Mouse (Mus musculus) stomach, embryonic 16.5 days (tissue): ENCODE results near the gene Rpl15. TPM values are rescaled to one million over a fixed set of nuclear protein-coding genes. Genes with fewer than 3 reads are reported as not detected.

Experiments used
- ATAC-seq: fragments of 200-750 bp; cut with Nextera tagmentation; 2 replicates; pipeline ENCODE4 v1.8.0; 2017; ENCODE audit warnings: moderate number of reproducible peaks, moderate TSS enrichment; ENCODE audit not compliant: insufficient read depth, low FRiP score
- H3K27ac ChIP-seq: fragments of 300-500 bp; sonication (generic); 2 replicates; pipeline ENCODE4 v1.5.1; 2014; ENCODE audit warnings: low read length
- H3K27me3 ChIP-seq: fragments of 300-500 bp; sonication (generic); 2 replicates; pipeline ENCODE4 v1.6.1; 2014; ENCODE audit warnings: low read length, control low read depth, mixed read lengths; ENCODE audit not compliant: control insufficient read depth, insufficient read depth
- H3K36me3 ChIP-seq: fragments of 300-500 bp; sonication (generic); 2 replicates; pipeline ENCODE4 v1.6.1; 2014; ENCODE audit warnings: low read length; ENCODE audit not compliant: control insufficient read depth, insufficient read depth
- H3K4me1 ChIP-seq: fragments of 300-500 bp; sonication (generic); 2 replicates; pipeline ENCODE4 v1.6.1; 2014; ENCODE audit warnings: low read length, control low read depth, mixed read lengths; ENCODE audit not compliant: control insufficient read depth, insufficient read depth
- H3K4me2 ChIP-seq: fragments of 300-500 bp; sonication (generic); 2 replicates; pipeline ENCODE4 v1.6.1; 2014; ENCODE audit warnings: low read depth, low read length, mixed read lengths
- H3K4me3 ChIP-seq: fragments of 300-500 bp; sonication (generic); replicated peaks from 2 replicates; pipeline ENCODE4 v1.5.1; 2014; ENCODE audit warnings: mild to moderate bottlenecking, low read length
- H3K9ac ChIP-seq: fragments of 300-500 bp; sonication (generic); 2 replicates; pipeline ENCODE4 v1.6.1; 2014; ENCODE audit warnings: low read length
- H3K9me3 ChIP-seq: fragments of 300-500 bp; sonication (generic); replicated peaks from 2 replicates; pipeline ENCODE4 v1.6.1; 2016; ENCODE audit warnings: low read length, control low read depth; ENCODE audit not compliant: control insufficient read depth
- WGBS: fragments of 180-500 bp; shearing (Covaris S2); extraction: QIAGEN DNeasy Blood & Tissue Kit; methylation state at CpG from one replicate; pipeline ENCODE4 v1.1.7; 2014; 5-methylcytosine and 5-hydroxymethylcytosine counted together
- polyA plus RNA-seq: library from polyadenylated mRNA; unstranded; fragments of >200 nt; fragmentation: Nextera tagmentation; extraction: Ambion mirVana; gene quantifications from 2 replicates; pipeline ENCODE4 v1.2.1, GENCODE M21; 2015

The Rpl15 gene
- polyA plus RNA-seq, 1 experiment from 2014 or later = 417 TPM

- no peak overlapping the region for H3K27ac ChIP-seq
- WGBS = 80% methylated on average over 2 of the region's 2 CpGs
- ATAC-seq = no peak
- H3K4me2 ChIP-seq = no peak overlapping the region
- H3K4me1 ChIP-seq = 0 out of 2 replicates have a peak, but pooled peaks cover 4% of the 10 kb centered on the region
- H3K9ac ChIP-seq = no peak overlapping the region
- no peaks in the 10 kb centered on the region for H3K36me3 ChIP-seq
- H3K4me3 ChIP-seq = no peak overlapping the region
- no peaks in the 10 kb centered on the region for H3K27me3 ChIP-seq
- no peaks in the 10 kb centered on the region for H3K9me3 ChIP-seq
Measured at GRCm38 (mm10) chr14:18297441-18297840, 26.2 kb upstream of the Rpl15 start.

- Histone ChIP-seq H3K4me2 (no peak overlapping the region), H3K27ac (no peak overlapping the region), H3K9me3 (no peaks in the 10 kb centered on the region), H3K4me1 (no peaks in the 10 kb centered on the region), H3K4me3 (no peak overlapping the region), H3K27me3 (no peaks in the 10 kb centered on the region), H3K9ac (no peak overlapping the region), H3K36me3 (no peaks in the 10 kb centered on the region)
- ATAC-seq = no peak
- WGBS = 76% methylated on average over 3 of the region's 3 CpGs
Measured at GRCm38 (mm10) chr14:18292578-18292977, 21.4 kb upstream of the Rpl15 start.

GRCm38 (mm10) chr14:18292111-18292510 lies 20.9 kb upstream of the Rpl15 start:
- Histone ChIP-seq H3K4me2 (no peak overlapping the region), H3K27ac (no peak overlapping the region), H3K9ac (no peak overlapping the region), H3K9me3 (no peaks in the 10 kb centered on the region), H3K27me3 (no peaks in the 10 kb centered on the region), H3K4me3 (no peak overlapping the region), H3K4me1 (no peaks in the 10 kb centered on the region), H3K36me3 (no peaks in the 10 kb centered on the region)
- ATAC-seq = no peak
- 84% methylated on average over 3 of the region's 3 CpGs for WGBS

- no peak for ATAC-seq
- no peaks in the 10 kb centered on the region for H3K4me1 ChIP-seq
- 75% methylated on average over 2 of the region's 2 CpGs for WGBS
Measured at GRCm38 (mm10) chr14:18287391-18287790, 16.2 kb upstream of the Rpl15 start.

GRCm38 (mm10) chr14:18286441-18286840 lies 15.2 kb upstream of the Rpl15 start:
- no peaks in the 10 kb centered on the region for H3K4me1 ChIP-seq
- WGBS = 85% methylated on average over 2 of the region's 2 CpGs

More at GRCm38 (mm10) chr14:18287391-18287790, 16.2 kb upstream of the Rpl15 start:
- Histone ChIP-seq H3K9ac (no peak overlapping the region), H3K27me3 (no peaks in the 10 kb centered on the region), H3K4me3 (no peak overlapping the region), H3K4me2 (no peak overlapping the region), H3K27ac (no peak overlapping the region), H3K36me3 (no peaks in the 10 kb centered on the region), H3K9me3 (no peaks in the 10 kb centered on the region)

GRCm38 (mm10) chr14:18285476-18285875 lies 14.3 kb upstream of the Rpl15 start:
- H3K27ac ChIP-seq = no peak overlapping the region
- WGBS = 67% methylated on average over 3 of the region's 3 CpGs
- no peak overlapping the region for H3K4me3 ChIP-seq
- H3K4me1 ChIP-seq = no peaks in the 10 kb centered on the region
- H3K36me3 ChIP-seq = peaks cover 4% of the 10 kb centered on the region; the same call in 1 of the 2 replicates
- H3K4me2 ChIP-seq = no peak overlapping the region
- no peak for ATAC-seq
- no peaks in the 10 kb centered on the region for H3K9me3 ChIP-seq
- no peak overlapping the region for H3K9ac ChIP-seq
- no peaks in the 10 kb centered on the region for H3K27me3 ChIP-seq

More at GRCm38 (mm10) chr14:18286441-18286840, 15.2 kb upstream of the Rpl15 start:
- no peak overlapping the region for H3K27ac ChIP-seq
- no peak overlapping the region for H3K4me2 ChIP-seq
- H3K4me3 ChIP-seq = no peak overlapping the region
- H3K27me3 ChIP-seq = no peaks in the 10 kb centered on the region
- H3K9me3 ChIP-seq = no peaks in the 10 kb centered on the region
- peaks cover 4% of the 10 kb centered on the region; the same call in 1 of the 2 replicates for H3K36me3 ChIP-seq
- ATAC-seq = no peak
- H3K9ac ChIP-seq = no peak overlapping the region

- WGBS = 82% methylated on average over 2 of the region's 2 CpGs
- Histone ChIP-seq H3K27me3 (no peaks in the 10 kb centered on the region), H3K4me1 (no peaks in the 10 kb centered on the region), H3K4me3 (no peak overlapping the region), H3K9ac (no peak overlapping the region), H3K4me2 (no peak overlapping the region), H3K27ac (no peak overlapping the region), H3K9me3 (no peaks in the 10 kb centered on the region), H3K36me3 (peaks cover 9% of the 10 kb centered on the region)
- no peak for ATAC-seq
Measured at GRCm38 (mm10) chr14:18284581-18284980, 13.4 kb upstream of the Rpl15 start.

- Histone ChIP-seq H3K27me3 (no peaks in the 10 kb centered on the region), H3K4me3 (no peak overlapping the region), H3K9me3 (0 out of 2 replicates have a peak, but pooled peaks cover 2% of the 10 kb centered on the region), H3K36me3 (peaks cover 27% of the 10 kb centered on the region), H3K9ac (no peak overlapping the region), H3K4me1 (no peaks in the 10 kb centered on the region), H3K4me2 (no peak overlapping the region), H3K27ac (no peak overlapping the region)
- ATAC-seq = no peak
- WGBS = 86% methylated on average over 5 of the region's 5 CpGs
Measured at GRCm38 (mm10) chr14:18280375-18280774, 9.2 kb upstream of the Rpl15 start.

- H3K36me3 ChIP-seq = peaks cover 17% of the 10 kb centered on the region
- no peak overlapping the region for H3K4me2 ChIP-seq
- ATAC-seq = no peak
- 0 out of 2 replicates have a peak, but pooled peaks cover 2% of the 10 kb centered on the region for H3K9me3 ChIP-seq
- no peaks in the 10 kb centered on the region for H3K27me3 ChIP-seq
- no peak overlapping the region for H3K27ac ChIP-seq
- 83% methylated on average over 1 of the region's 1 CpGs for WGBS
- H3K4me3 ChIP-seq = no peak overlapping the region
- no peaks in the 10 kb centered on the region for H3K4me1 ChIP-seq
- H3K9ac ChIP-seq = no peak overlapping the region
Measured at GRCm38 (mm10) chr14:18274526-18274925, 3.3 kb upstream of the Rpl15 start.
